19 mouse cellular contexts compared by ENCODE assay signal in genomic region chr12:118840301-118840700, GRCm38 (mm10). TPM values are rescaled to one million over a fixed set of nuclear protein-coding genes. Genes with fewer than 3 reads are reported as not detected.
DNase-seq lines count a peak whose midpoint lies in the region; ATAC-seq and TF ChIP-seq lines count a peak whose summit lies in the region.
"Had no signal": no experiment of that assay in that cellular context is flagged by ENCODE, and none has a peak within 500 bp of the region (broad histone marks: within the 10 kb centered on the region; RNA-seq: fewer than 3 reads in every experiment).

No protein-coding gene starts in this region.

- DNase-seq in midbrain, postnatal 0 days (ENCODE audit: low spot score) = no peak
- DNase-seq in kidney, postnatal 10 days = no peak
- DNase-seq in kidney, adult 2 months = no peak
- DNase-seq: adrenal gland, postnatal 25 days; cerebellum, postnatal 36 days; gastrocnemius, adult 2 months; heart, postnatal 10 days; kidney, postnatal 14 days; lung, adult 18-20 months; right cerebral cortex, adult 18-20 months had no signal

- peaks cover 80% of the 10 kb centered on the region for H3K27me3 ChIP-seq in midbrain, embryonic 12.5 days
- H3K27me3 ChIP-seq in midbrain, postnatal 0 days (ENCODE audit: insufficient read depth, low read length) = peaks cover 79% of the 10 kb centered on the region
- peaks cover 65% of the 10 kb centered on the region for H3K27me3 ChIP-seq in forebrain, embryonic 12.5 days
- H3K27me3 ChIP-seq in limb, embryonic 12.5 days = peaks cover 80% of the 10 kb centered on the region
- H3K27me3 ChIP-seq in kidney, adult 2 months (replicated peaks; ENCODE audit: control insufficient read depth, insufficient read depth, low read length) = peaks cover 17% of the 10 kb centered on the region
- H3K27me3 ChIP-seq in liver, embryonic 12.5 days (replicated peaks) = peaks cover 93% of the 10 kb centered on the region

- H3K4me1 ChIP-seq in midbrain, embryonic 12.5 days = peaks cover 26% of the 10 kb centered on the region
- no peaks in the 10 kb centered on the region for H3K4me1 ChIP-seq in midbrain, postnatal 0 days (ENCODE audit: insufficient read depth, low read length)
- peaks cover 44% of the 10 kb centered on the region for H3K4me1 ChIP-seq in forebrain, embryonic 12.5 days
- peaks cover 16% of the 10 kb centered on the region for H3K4me1 ChIP-seq in limb, embryonic 12.5 days (replicated peaks)
- no peaks in the 10 kb centered on the region for H3K4me1 ChIP-seq in kidney, adult 2 months (ENCODE audit: control insufficient read depth, insufficient read depth, low read length)
- H3K4me1 ChIP-seq in liver, embryonic 12.5 days = no peaks in the 10 kb centered on the region

- 0 out of 2 replicates have a peak overlapping the region, but pooled peaks have one; percentile 3 for H3K4me3 ChIP-seq in midbrain, embryonic 12.5 days
- H3K4me3 ChIP-seq in midbrain, postnatal 0 days (ENCODE audit: low read depth, low read length) = no peak overlapping the region
- peak overlapping the region; percentile 1; the same call in 1 of the 2 replicates for H3K4me3 ChIP-seq in forebrain, embryonic 12.5 days (replicated peaks)
- H3K4me3 ChIP-seq in limb, embryonic 12.5 days (replicated peaks) = no peak overlapping the region
- no peak overlapping the region for H3K4me3 ChIP-seq in kidney, adult 2 months (ENCODE audit: insufficient read depth, low read depth, low read length)
- no peak overlapping the region for H3K4me3 ChIP-seq in liver, embryonic 12.5 days
- H3K4me3 ChIP-seq: erythroblast, embryonic 14.5 days; gastrocnemius, adult 2 months had no signal

- H3K27ac ChIP-seq in midbrain, embryonic 12.5 days (replicated peaks) = no peak overlapping the region
- no peak overlapping the region for H3K27ac ChIP-seq in midbrain, postnatal 0 days (ENCODE audit: low read depth, low read length)
- H3K27ac ChIP-seq in forebrain, embryonic 12.5 days = peak overlapping the region; percentile 69; the same call in 1 of the 2 replicates
- H3K27ac ChIP-seq in limb, embryonic 12.5 days = no peak overlapping the region
- H3K27ac ChIP-seq in kidney, adult 2 months (ENCODE audit: insufficient read depth, low read depth, low read length) = no peak overlapping the region
- no peak overlapping the region for H3K27ac ChIP-seq in liver, embryonic 12.5 days
- H3K27ac ChIP-seq: gastrocnemius, adult 2 months had no signal

- H3K4me2 ChIP-seq in midbrain, embryonic 12.5 days (replicated peaks) = peak overlapping the region; percentile 31
- H3K4me2 ChIP-seq in midbrain, postnatal 0 days (ENCODE audit: low read depth, low read length, poor library complexity, severe bottlenecking) = no peak overlapping the region
- peak overlapping the region; percentile 39 for H3K4me2 ChIP-seq in forebrain, embryonic 12.5 days
- 0 out of 2 replicates have a peak overlapping the region, but pooled peaks have one; percentile 10 for H3K4me2 ChIP-seq in limb, embryonic 12.5 days
- H3K4me2 ChIP-seq in liver, embryonic 12.5 days = no peak overlapping the region

- no peak overlapping the region for H3K9ac ChIP-seq in midbrain, embryonic 12.5 days (replicated peaks)
- H3K9ac ChIP-seq in midbrain, postnatal 0 days (replicated peaks; ENCODE audit: low read length, poor library complexity, severe bottlenecking) = no peak overlapping the region
- H3K9ac ChIP-seq in forebrain, embryonic 12.5 days = no peak overlapping the region
- no peak overlapping the region for H3K9ac ChIP-seq in limb, embryonic 12.5 days (replicated peaks)
- H3K9ac ChIP-seq in liver, embryonic 12.5 days = no peak overlapping the region

- WGBS in midbrain, embryonic 12.5 days = 2% methylated on average over 15 of the region's 15 CpGs
- 5% methylated on average over 15 of the region's 15 CpGs for WGBS in midbrain, postnatal 0 days
- WGBS in forebrain, embryonic 12.5 days = under 1% methylated on average over 15 of the region's 15 CpGs
- WGBS in limb, embryonic 12.5 days = under 1% methylated on average over 15 of the region's 15 CpGs
- WGBS in kidney, adult 2 months = 6% methylated on average over 15 of the region's 15 CpGs
- 3% methylated on average over 15 of the region's 15 CpGs for WGBS in liver, embryonic 12.5 days (ENCODE audit: insufficient replicate concordance)

- ATAC-seq in midbrain, embryonic 12.5 days (ENCODE audit: low FRiP score, low read depth) = no peak
- ATAC-seq in midbrain, postnatal 0 days (ENCODE audit: low FRiP score) = no peak
- ATAC-seq in forebrain, embryonic 12.5 days (ENCODE audit: low FRiP score) = peak; percentile 72; the same call in 1 of the 2 replicates
- ATAC-seq in limb, embryonic 12.5 days (ENCODE audit: insufficient number of reproducible peaks, insufficient read depth, low FRiP score, low TSS enrichment, low read depth) = no peak
- no peak for ATAC-seq in liver, embryonic 12.5 days
- ATAC-seq: intestine, embryonic 16.5 days had no signal

- no peak for TF ChIP-seq CTCF in midbrain, postnatal 0 days (IDR thresholded peaks at IDR 0.05)
- TF ChIP-seq CTCF in kidney, adult 2 months (conservative IDR thresholded peaks at IDR 0.05; ENCODE audit: insufficient read depth, insufficient read length, low read depth, low read length) = no peak

- H3K36me3 ChIP-seq in midbrain, embryonic 12.5 days = no peaks in the 10 kb centered on the region
- no peaks in the 10 kb centered on the region for H3K36me3 ChIP-seq in midbrain, postnatal 0 days (ENCODE audit: insufficient read depth, low read length)
- H3K36me3 ChIP-seq in forebrain, embryonic 12.5 days (replicated peaks) = no peaks in the 10 kb centered on the region
- no peaks in the 10 kb centered on the region for H3K36me3 ChIP-seq in limb, embryonic 12.5 days
- no peaks in the 10 kb centered on the region for H3K36me3 ChIP-seq in kidney, adult 2 months (ENCODE audit: control insufficient read depth, insufficient read depth, low read length)
- H3K36me3 ChIP-seq in liver, embryonic 12.5 days = no peaks in the 10 kb centered on the region

- no peak for TF ChIP-seq POLR2A in kidney, adult 2 months (IDR thresholded peaks at IDR 0.05; ENCODE audit: low read depth, low read length)

- H3K9me3 ChIP-seq in midbrain, embryonic 12.5 days = no peaks in the 10 kb centered on the region
- no peaks in the 10 kb centered on the region for H3K9me3 ChIP-seq in midbrain, postnatal 0 days (ENCODE audit: low read length)
- no peaks in the 10 kb centered on the region for H3K9me3 ChIP-seq in forebrain, embryonic 12.5 days
- H3K9me3 ChIP-seq in limb, embryonic 12.5 days = no peaks in the 10 kb centered on the region
- H3K9me3 ChIP-seq in liver, embryonic 12.5 days (replicated peaks) = no peaks in the 10 kb centered on the region

RNA-seq across cellular contexts. Expression of gene Sp8, which starts 5.8 kb away (rescaled TPM):
- polyA plus RNA-seq in midbrain, embryonic 12.5 days (2016; fragmentation: Nextera tagmentation; extraction: Ambion mirVana) = 6.2 and 8.3 TPM in 2 replicates
- 1.9 and 2.7 TPM in 2 replicates for total RNA-seq in midbrain, postnatal 0 days (2014; rRNA removed)
- 0.90 and 1.8 TPM in 2 replicates for polyA plus RNA-seq in midbrain, postnatal 0 days (2015; fragmentation: Nextera tagmentation; extraction: Ambion mirVana)
- polyA plus RNA-seq in forebrain, embryonic 12.5 days (2016; fragmentation: Nextera tagmentation; extraction: Ambion mirVana) = 24.8 and 29.6 TPM in 2 replicates
- polyA plus RNA-seq in limb, embryonic 12.5 days (2016; fragmentation: Nextera tagmentation; extraction: Ambion mirVana) = 4.4 and 4.7 TPM in 2 replicates
- polyA plus RNA-seq in kidney, adult 2 months (2012; rRNA removed) = not detected in 2 replicates
- 0.02 TPM in 2 replicates for polyA plus RNA-seq in liver, embryonic 12.5 days (2016; fragmentation: Nextera tagmentation; extraction: Ambion mirVana)
- total RNA-seq: adrenal gland, postnatal 25 days; gastrocnemius, adult 2 months; heart, adult 8-10 months; heart, postnatal 10 days; MEL had no signal
- polyA plus RNA-seq: erythroblast, embryonic 14.5 days; intestine, embryonic 16.5 days; testis, adult 2 months had no signal

Comparison
In these comparisons a context has a peak if more than half of its experiments do, and no peak if none do; other contexts are left out.
1. H3K4me2 ChIP-seq: peak in midbrain, embryonic 12.5 days (single experiment), forebrain, embryonic 12.5 days (single experiment) and limb, embryonic 12.5 days (single experiment); none in midbrain, postnatal 0 days (single experiment) and liver, embryonic 12.5 days (single experiment).
2. H3K4me3 ChIP-seq: peak in midbrain, embryonic 12.5 days (single experiment) and forebrain, embryonic 12.5 days (single experiment); none in midbrain, postnatal 0 days (single experiment), limb, embryonic 12.5 days (single experiment), kidney, adult 2 months (single experiment) and liver, embryonic 12.5 days (single experiment).